Mouse (Mus musculus) right cerebral cortex, adult 18-20 months (tissue): ENCODE data around the gene Spcs3.
A peak's percentile ranks its signal among the peaks of the same experiment; 100 is the strongest.

ENCODE experiments used
- DNase-seq: peaks from one replicate; pipeline ENCODE4 v3.0.0; 2022; ENCODE audit warnings: mixed read lengths

Spcs3 gene

GRCm38 (mm10) chr8:54507428-54508095 is 22.2 kb downstream of the Spcs3 start:
- DNase-seq = peak; percentile 87

- DNase-seq = no peak
Observed at GRCm38 (mm10) chr8:54505060-54505459, 24.7 kb downstream of the Spcs3 start.

- no peak for DNase-seq
Observed at GRCm38 (mm10) chr8:54503104-54503503, 26.7 kb downstream of the Spcs3 start.

GRCm38 (mm10) chr8:54493915-54494314 is 35.9 kb downstream of the Spcs3 start:
- no peak for DNase-seq

- peak; percentile 73 for DNase-seq
Observed at GRCm38 (mm10) chr8:54493110-54493509, 36.7 kb downstream of the Spcs3 start.

- DNase-seq = no peak
Observed at GRCm38 (mm10) chr8:54491934-54492333, 37.9 kb downstream of the Spcs3 start.

GRCm38 (mm10) chr8:54491057-54491690 is 38.6 kb downstream of the Spcs3 start:
- DNase-seq = no peak

GRCm38 (mm10) chr8:54488437-54488836 is 41.4 kb downstream of the Spcs3 start:
- DNase-seq = no peak

- no peak for DNase-seq
Observed at GRCm38 (mm10) chr8:54486555-54487273, 43.1 kb downstream of the Spcs3 start.
